Mouse (Mus musculus): ENCODE measurements around the gene She.

DNA sequence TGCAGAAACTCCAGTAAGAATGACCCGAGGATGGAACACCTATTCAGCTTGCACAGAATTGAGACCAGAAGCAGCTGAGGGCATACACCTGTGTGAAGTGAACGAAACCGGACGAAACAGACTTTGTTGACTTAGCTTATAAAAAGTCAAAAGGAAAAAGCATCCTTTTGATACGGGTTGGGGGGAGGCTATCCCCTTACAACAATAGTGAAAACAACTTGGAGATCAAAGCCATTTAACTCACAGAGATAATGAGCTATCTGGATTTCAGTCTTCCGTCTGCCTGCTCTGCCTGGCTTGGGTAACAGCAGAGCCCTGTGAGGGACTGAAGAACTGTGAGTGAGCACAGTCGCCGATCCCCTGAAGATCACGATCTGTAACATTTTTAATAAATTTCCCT is 37.8 kb downstream of the She start:
- TF ChIP-seq GATA1 (IDR thresholded peaks at IDR 0.05; ENCODE audit: low read length) (no peak), TAL1 (IDR thresholded peaks at IDR 0.05; ENCODE audit: low read length) (no peak)

Measured in erythroblast, embryonic 14.5 days (primary cell).